Mouse (Mus musculus): ENCODE results near the gene Nfatc4.

GRCm38 (mm10) chr14:55855101-55855561 is 32.2 kb downstream of the Nfatc4 start:
- TF ChIP-seq POLR2A (IDR thresholded peaks at IDR 0.05; ENCODE audit: extremely low read depth, insufficient read depth, low read length) (no peak), CTCF (IDR thresholded peaks at IDR 0.05; ENCODE audit: extremely low read depth, insufficient read depth, low read length) (no peak)
